Mouse (Mus musculus) stomach, embryonic 14.5 days (tissue): Measurements from ENCODE around the gene Ptn. TPM values are rescaled to one million over a fixed set of nuclear protein-coding genes. Genes with fewer than 3 reads are reported as not detected.

ENCODE experiments used
- ATAC-seq: fragments of 200-750 bp; cut with Nextera tagmentation; 2 replicates; pipeline ENCODE4 v1.8.0; 2017; ENCODE audit warnings: low read depth, moderate TSS enrichment; ENCODE audit not compliant: insufficient number of reproducible peaks, insufficient read depth, low FRiP score
- H3K27ac ChIP-seq: fragments of 300-500 bp; sonication (generic); 2 replicates; pipeline ENCODE4 v1.5.1; 2014; ENCODE audit warnings: mild to moderate bottlenecking, low read length, moderate library complexity, mixed read lengths
- H3K27me3 ChIP-seq: fragments of 300-500 bp; sonication (generic); 2 replicates; pipeline ENCODE4 v1.6.1; 2014; ENCODE audit warnings: low read length, control low read depth, mixed read lengths; ENCODE audit not compliant: control insufficient read depth, insufficient read depth
- H3K36me3 ChIP-seq: fragments of 300-500 bp; sonication (generic); 2 replicates; pipeline ENCODE4 v1.6.1; 2014; ENCODE audit warnings: mild to moderate bottlenecking, control low read depth, low read length, moderate library complexity, mixed read lengths; ENCODE audit not compliant: control insufficient read depth, insufficient read depth
- H3K4me1 ChIP-seq: fragments of 300-500 bp; sonication (generic); 2 replicates; pipeline ENCODE4 v1.6.1; 2014; ENCODE audit warnings: low read length, control low read depth, mixed read lengths; ENCODE audit not compliant: control insufficient read depth, insufficient read depth
- H3K4me2 ChIP-seq: fragments of 300-500 bp; sonication (generic); replicated peaks from 2 replicates; pipeline ENCODE4 v1.6.1; 2014; ENCODE audit warnings: low read depth, low read length, control low read depth
- H3K4me3 ChIP-seq: fragments of 300-500 bp; sonication (generic); 2 replicates; pipeline ENCODE4 v1.5.1; 2014; ENCODE audit warnings: low read depth, low read length, control low read depth
- H3K9ac ChIP-seq: fragments of 300-500 bp; sonication (generic); replicated peaks from 2 replicates; pipeline ENCODE4 v1.6.1; 2014; ENCODE audit warnings: low read depth, mild to moderate bottlenecking, control low read depth, low read length, moderate library complexity, mixed read lengths
- H3K9me3 ChIP-seq: fragments of 300-500 bp; sonication (generic); 2 replicates; pipeline ENCODE4 v1.6.1; 2016; ENCODE audit warnings: low read depth, low read length, control low read depth; ENCODE audit not compliant: control insufficient read depth
- WGBS: fragments of 180-500 bp; shearing (Covaris S2); extraction: QIAGEN DNeasy Blood & Tissue Kit; methylation state at CpG from one replicate; pipeline ENCODE4 v1.1.7; 2014; 5-methylcytosine and 5-hydroxymethylcytosine counted together
- polyA plus RNA-seq: library from polyadenylated mRNA; unstranded; fragments of >200 nt; fragmentation: Nextera tagmentation; extraction: Ambion mirVana; gene quantifications from 2 replicates; pipeline ENCODE4 v1.2.1, GENCODE M21; 2014

The Ptn gene
- polyA plus RNA-seq, 1 experiment from 2014 or later, result 432 TPM

DNA sequence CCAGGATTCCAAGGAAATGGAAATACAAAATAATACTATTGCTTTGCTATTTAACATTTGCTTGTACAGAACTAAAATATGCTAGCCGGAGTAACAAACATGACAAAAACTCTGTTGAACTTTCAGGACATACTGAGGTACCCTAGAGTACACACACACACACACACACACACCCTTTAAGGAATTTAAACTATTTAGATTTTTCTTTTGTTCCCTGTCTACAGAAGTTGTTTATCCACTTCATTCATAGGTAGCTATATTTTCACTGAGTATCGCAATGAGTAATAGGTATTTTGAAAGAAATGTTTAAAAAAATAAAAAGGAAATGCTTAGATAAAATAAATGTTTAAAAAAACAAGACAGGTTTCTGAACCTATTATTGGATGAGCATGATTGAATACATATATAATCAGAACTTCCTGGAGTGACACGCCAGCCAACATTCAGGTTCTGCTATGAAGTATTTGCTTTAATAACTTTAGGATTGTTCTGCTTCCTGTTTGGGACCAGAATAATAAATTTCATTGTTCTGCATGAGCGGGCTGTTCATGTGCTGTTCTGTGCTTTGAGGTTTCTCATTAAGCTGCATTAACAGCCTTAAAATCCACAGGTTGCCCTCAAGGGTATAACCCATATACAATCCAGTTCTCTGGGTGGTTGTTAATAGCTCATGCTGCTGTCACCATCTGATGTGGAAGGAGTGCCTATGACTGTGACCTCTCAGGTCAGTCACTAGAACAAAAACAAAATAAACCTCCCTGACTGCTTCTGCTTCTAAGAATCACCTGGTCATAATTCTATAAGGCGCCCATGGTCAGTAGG is 32.3 kb upstream of the Ptn start:
- no peak overlapping the region for H3K4me2 ChIP-seq
- no peaks in the 10 kb centered on the region for H3K4me1 ChIP-seq
- no peak for ATAC-seq
- no peaks in the 10 kb centered on the region for H3K27me3 ChIP-seq
- no peak overlapping the region for H3K4me3 ChIP-seq
- H3K36me3 ChIP-seq, result no peaks in the 10 kb centered on the region
- H3K27ac ChIP-seq, result no peak overlapping the region
- 58% methylated on average over 5 of the region's 5 CpGs for WGBS
- no peaks in the 10 kb centered on the region for H3K9me3 ChIP-seq
- H3K9ac ChIP-seq, result no peak overlapping the region

DNA sequence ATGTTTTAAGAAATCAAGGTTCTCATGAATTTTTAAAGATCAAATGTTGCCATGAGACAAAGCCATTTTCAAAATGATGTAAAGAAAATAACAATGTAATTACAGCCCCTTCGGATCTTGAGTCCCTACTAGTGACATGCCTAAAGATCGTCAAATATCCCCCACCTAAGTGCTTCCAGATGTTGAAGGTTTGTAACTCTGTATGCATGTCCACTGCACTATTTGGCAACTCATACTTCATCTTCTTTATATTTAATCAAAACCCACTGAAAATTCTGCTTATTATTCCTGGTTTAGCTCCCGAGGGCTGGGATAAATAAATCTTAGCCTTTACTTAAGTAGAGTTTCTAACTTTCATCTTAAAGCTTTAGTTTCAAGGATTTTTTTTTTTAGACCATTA is 31.7 kb upstream of the Ptn start:
- Histone ChIP-seq H3K36me3 (no peaks in the 10 kb centered on the region), H3K9ac (no peak overlapping the region), H3K27me3 (no peaks in the 10 kb centered on the region), H3K4me1 (no peaks in the 10 kb centered on the region), H3K4me2 (no peak overlapping the region), H3K9me3 (no peaks in the 10 kb centered on the region), H3K27ac (no peak overlapping the region), H3K4me3 (no peak overlapping the region)
- WGBS, result 35% methylated on average over 3 of the region's 3 CpGs
- ATAC-seq, result no peak

DNA sequence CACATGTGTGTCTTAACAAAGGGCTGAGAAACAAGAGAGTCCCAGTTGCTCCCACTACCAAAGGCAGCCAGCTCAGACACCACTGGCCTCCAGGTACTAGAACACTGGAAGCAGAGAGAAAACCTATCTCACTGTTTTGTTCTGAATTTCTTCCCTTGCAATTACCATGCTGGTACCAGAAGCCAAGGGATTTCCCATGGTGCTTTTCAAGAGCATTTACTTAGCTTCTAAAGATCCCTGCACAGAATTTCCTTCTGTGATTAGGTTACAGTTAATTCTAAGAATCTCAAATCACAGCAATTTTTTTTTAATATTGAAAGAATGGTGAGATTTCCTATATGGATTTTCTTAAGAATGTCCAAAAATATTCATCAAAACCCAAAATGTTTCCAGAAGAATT is 31.2 kb upstream of the Ptn start:
- H3K4me1 ChIP-seq, result no peaks in the 10 kb centered on the region
- H3K27ac ChIP-seq, result no peak overlapping the region
- H3K4me2 ChIP-seq, result no peak overlapping the region
- no peak overlapping the region for H3K4me3 ChIP-seq
- H3K27me3 ChIP-seq, result no peaks in the 10 kb centered on the region
- H3K9me3 ChIP-seq, result no peaks in the 10 kb centered on the region
- no peaks in the 10 kb centered on the region for H3K36me3 ChIP-seq
- ATAC-seq, result no peak
- no peak overlapping the region for H3K9ac ChIP-seq

DNA sequence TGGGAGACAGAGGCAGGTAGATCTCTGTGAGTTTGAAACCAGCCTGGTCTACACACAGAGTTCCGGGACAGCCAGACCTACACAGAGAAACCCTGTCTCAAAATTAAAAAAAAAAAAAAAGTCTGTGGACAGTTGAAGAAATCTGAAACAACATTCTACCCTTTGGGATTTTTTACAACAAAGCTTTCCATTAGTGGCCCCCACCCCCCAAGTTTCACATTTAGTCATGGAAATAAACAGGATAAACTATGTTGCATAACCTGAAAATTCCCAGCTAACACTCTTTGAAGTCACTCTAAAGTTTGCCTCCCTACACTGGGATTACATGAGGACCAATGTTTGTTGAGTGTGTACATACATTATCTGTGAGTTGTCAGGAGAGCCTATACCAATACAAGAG is 28.7 kb upstream of the Ptn start:
- no peak overlapping the region for H3K4me3 ChIP-seq
- no peaks in the 10 kb centered on the region for H3K4me1 ChIP-seq
- H3K36me3 ChIP-seq, result no peaks in the 10 kb centered on the region
- H3K27ac ChIP-seq, result no peak overlapping the region
- no peak overlapping the region for H3K4me2 ChIP-seq
- no peaks in the 10 kb centered on the region for H3K9me3 ChIP-seq
- H3K27me3 ChIP-seq, result no peaks in the 10 kb centered on the region
- 100% methylated on average over 1 of the region's 1 CpGs for WGBS
- no peak overlapping the region for H3K9ac ChIP-seq
- ATAC-seq, result no peak

DNA sequence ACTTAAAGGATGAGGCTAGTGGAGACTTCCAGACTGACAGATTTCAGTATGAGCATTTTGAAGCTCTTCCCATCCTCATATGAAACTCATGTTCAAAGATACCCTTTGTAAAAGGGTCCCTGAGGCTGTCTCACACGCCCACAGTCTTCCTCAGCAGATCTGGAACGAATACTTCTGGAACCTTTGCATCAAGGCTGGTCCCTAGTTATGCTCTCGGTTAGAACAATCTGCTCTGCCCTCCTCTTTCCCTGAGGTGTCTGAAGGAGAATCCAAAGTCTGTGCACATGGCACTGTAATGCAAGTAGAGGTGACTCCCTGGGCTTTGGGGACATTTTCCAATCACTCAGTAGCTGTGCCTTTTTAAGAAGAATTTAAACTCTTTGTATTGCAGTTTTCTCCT is 25.3 kb upstream of the Ptn start:
- H3K4me1 ChIP-seq, result no peaks in the 10 kb centered on the region
- no peaks in the 10 kb centered on the region for H3K27me3 ChIP-seq
- H3K36me3 ChIP-seq, result no peaks in the 10 kb centered on the region
- no peak overlapping the region for H3K4me3 ChIP-seq
- WGBS, result 82% methylated on average over 3 of the region's 3 CpGs
- H3K9ac ChIP-seq, result no peak overlapping the region
- H3K4me2 ChIP-seq, result no peak overlapping the region
- no peak overlapping the region for H3K27ac ChIP-seq
- no peak for ATAC-seq
- no peaks in the 10 kb centered on the region for H3K9me3 ChIP-seq

DNA sequence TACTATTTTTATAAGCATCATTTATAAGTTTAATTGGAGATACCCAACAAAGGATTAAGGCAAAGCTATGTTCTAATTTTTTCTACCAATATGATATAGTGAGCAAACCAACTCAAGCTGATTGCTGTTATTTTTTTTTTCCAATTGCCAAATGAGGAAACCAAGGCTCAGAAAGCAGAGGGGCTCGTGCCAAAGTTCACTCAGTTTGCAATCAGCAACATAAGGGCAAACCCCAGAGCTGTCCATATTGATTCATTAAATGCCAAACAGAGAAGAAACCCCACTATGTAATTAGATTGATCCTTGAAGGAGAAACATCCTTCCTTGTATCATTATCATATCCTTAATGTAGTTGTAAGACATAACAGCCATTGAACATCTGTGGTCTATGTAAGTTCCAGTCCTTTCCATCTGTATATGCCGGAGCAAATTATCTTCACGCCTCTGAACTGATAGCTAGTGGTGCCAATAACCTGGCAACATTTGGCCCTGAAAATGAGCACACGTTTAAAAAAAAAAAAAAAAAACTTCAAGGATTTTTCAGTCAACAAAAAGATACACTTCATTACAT is 24.8 kb upstream of the Ptn start:
- Histone ChIP-seq H3K27ac (no peak overlapping the region), H3K4me3 (no peak overlapping the region), H3K4me2 (no peak overlapping the region), H3K36me3 (no peaks in the 10 kb centered on the region), H3K4me1 (no peaks in the 10 kb centered on the region), H3K9me3 (no peaks in the 10 kb centered on the region), H3K9ac (no peak overlapping the region), H3K27me3 (no peaks in the 10 kb centered on the region)
- no peak for ATAC-seq
- WGBS, result 80% methylated on average over 4 of the region's 4 CpGs

DNA sequence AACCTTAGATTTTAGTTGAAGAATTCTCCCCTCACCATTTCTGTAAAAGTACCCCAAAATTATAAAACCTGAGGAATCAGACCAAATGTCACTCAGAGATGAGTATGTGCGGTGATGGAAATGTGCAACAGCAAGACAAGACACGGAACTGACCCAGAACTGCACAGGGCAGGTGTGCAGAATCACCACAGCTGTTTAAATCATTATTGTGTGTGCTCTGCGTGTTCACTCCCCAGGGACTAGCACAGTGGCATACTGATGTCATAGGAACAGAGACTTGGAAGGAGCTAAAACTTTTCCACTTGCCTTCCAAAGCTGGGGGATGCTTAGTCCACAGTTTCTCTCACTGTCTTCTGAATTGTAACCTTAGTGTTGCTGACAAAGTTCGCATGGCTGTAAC is 22.7 kb upstream of the Ptn start:
- Histone ChIP-seq H3K4me1 (no peaks in the 10 kb centered on the region), H3K4me3 (no peak overlapping the region), H3K36me3 (no peaks in the 10 kb centered on the region), H3K4me2 (no peak overlapping the region), H3K27me3 (no peaks in the 10 kb centered on the region), H3K27ac (no peak overlapping the region), H3K9me3 (no peaks in the 10 kb centered on the region), H3K9ac (no peak overlapping the region)
- WGBS, result 79% methylated on average over 4 of the region's 4 CpGs
- ATAC-seq, result no peak

DNA sequence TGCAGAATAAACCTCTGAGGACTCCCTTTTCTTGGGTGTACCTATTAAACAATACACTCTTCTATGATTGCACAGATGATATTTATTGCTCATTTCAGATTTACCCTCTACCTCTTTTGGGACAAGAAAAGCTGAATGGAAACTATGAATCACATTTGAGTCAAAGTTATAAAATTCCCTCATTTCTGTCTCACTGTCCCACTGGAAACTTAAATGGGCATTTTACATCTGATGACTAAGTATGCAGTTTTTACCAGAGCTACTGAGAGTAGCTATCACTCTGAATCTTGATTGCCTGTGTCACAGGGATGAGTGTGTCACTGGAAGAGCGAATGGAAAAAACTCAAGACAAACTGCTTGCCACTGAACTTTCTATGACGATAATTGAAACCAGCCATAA is 22.2 kb upstream of the Ptn start:
- Histone ChIP-seq H3K9me3 (no peaks in the 10 kb centered on the region), H3K27ac (no peak overlapping the region), H3K4me1 (no peaks in the 10 kb centered on the region), H3K4me3 (no peak overlapping the region), H3K9ac (no peak overlapping the region), H3K4me2 (no peak overlapping the region), H3K36me3 (no peaks in the 10 kb centered on the region), H3K27me3 (no peaks in the 10 kb centered on the region)
- ATAC-seq, result no peak
- 83% methylated on average over 2 of the region's 2 CpGs for WGBS
